Mouse (Mus musculus) bone marrow macrophage, adult 2 months (primary cell): Measurements from ENCODE around the gene Cep112. TPM values are rescaled to one million over a fixed set of nuclear protein-coding genes. Genes with fewer than 3 reads are reported as not detected.

Experiments used
- H3K27ac ChIP-seq: 2 replicates; pipeline ENCODE4 v1.5.1; 2012; ENCODE audit warnings: low read depth, low read length; ENCODE audit not compliant: insufficient read depth
- H3K4me1 ChIP-seq: 2 replicates; pipeline ENCODE4 v1.6.1; 2012; ENCODE audit warnings: low read length; ENCODE audit not compliant: control insufficient read depth, insufficient read depth
- H3K4me3 ChIP-seq: 2 replicates; pipeline ENCODE4 v1.5.1; 2012; ENCODE audit warnings: mild to moderate bottlenecking, low read length, moderate library complexity; ENCODE audit not compliant: insufficient read depth
- CTCF ChIP-seq: IDR thresholded peaks from 2 replicates; pipeline ENCODE4 v1.5.1; 2012; ENCODE audit warnings: low read depth, mild to moderate bottlenecking, low read length, moderate library complexity
- POLR2A ChIP-seq: IDR thresholded peaks from 2 replicates; pipeline ENCODE4 v1.6.1; 2012; ENCODE audit warnings: mild to moderate bottlenecking, low read depth, low read length, borderline replicate concordance
- polyA plus RNA-seq: library from polyadenylated mRNA; stranded (reverse); fragments of >200 nt; gene quantifications from 2 replicates; pipeline ENCODE4 v1.2.4, GENCODE M21; 2012; ENCODE audit not compliant: missing spikeins, insufficient read depth, insufficient read length

The Cep112 gene
- polyA plus RNA-seq, 1 experiment, result 5.0 TPM

GRCm38 (mm10) chr11:108900718-108901488 is 475.9 kb downstream of the Cep112 start:
- no peaks in the 10 kb centered on the region for H3K4me1 ChIP-seq
- no peak overlapping the region for H3K4me3 ChIP-seq
- no peak for TF ChIP-seq POLR2A
- no peak overlapping the region for H3K27ac ChIP-seq

DNA sequence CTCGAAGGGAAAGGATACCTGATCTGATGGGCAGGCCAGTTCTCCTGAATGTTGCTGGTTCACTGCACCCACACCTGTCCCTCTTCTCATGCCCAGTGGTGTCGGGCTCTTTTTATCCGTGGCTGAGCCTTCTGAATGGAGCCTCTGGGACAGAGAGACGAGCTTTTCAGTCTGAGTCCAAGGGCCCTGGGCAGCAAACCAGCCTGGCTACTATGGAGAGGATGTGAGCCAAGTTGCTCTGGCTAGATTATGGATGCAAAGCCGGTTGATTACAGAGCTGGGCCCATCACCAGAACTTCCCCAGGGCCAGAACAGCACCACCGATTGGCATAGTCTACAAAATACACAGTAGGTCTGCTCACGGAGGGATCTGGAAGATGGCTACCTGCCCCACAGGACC is 476.7 kb downstream of the Cep112 start:
- no peak for TF ChIP-seq POLR2A
- TF ChIP-seq CTCF, result no peak
- H3K4me3 ChIP-seq, result no peak overlapping the region
- H3K4me1 ChIP-seq, result no peaks in the 10 kb centered on the region
- H3K27ac ChIP-seq, result no peak overlapping the region

- H3K4me1 ChIP-seq, result no peaks in the 10 kb centered on the region
- TF ChIP-seq CTCF (no peak), POLR2A (no peak)
- no peak overlapping the region for H3K4me3 ChIP-seq
- no peak overlapping the region for H3K27ac ChIP-seq
Observed at GRCm38 (mm10) chr11:108902303-108902702, 477.3 kb downstream of the Cep112 start.

- TF ChIP-seq CTCF, result no peak
- TF ChIP-seq POLR2A, result no peak
- no peak overlapping the region for H3K27ac ChIP-seq
- no peak overlapping the region for H3K4me3 ChIP-seq
- H3K4me1 ChIP-seq, result peaks cover 4% of the 10 kb centered on the region; the same call in 1 of the 2 replicates
Observed at GRCm38 (mm10) chr11:108906590-108907254, 481.7 kb downstream of the Cep112 start.

- H3K4me3 ChIP-seq, result peak overlapping the region; percentile 29
- peaks cover 4% of the 10 kb centered on the region; the same call in 1 of the 2 replicates for H3K4me1 ChIP-seq
- no peak for TF ChIP-seq POLR2A
- TF ChIP-seq CTCF, result no peak
- H3K27ac ChIP-seq, result no peak overlapping the region
Observed at GRCm38 (mm10) chr11:108909396-108910195, 484.6 kb downstream of the Cep112 start.

Other genes starting within 250 kb of the Cep112 start
- not detected in 2 replicates for gene Apoh, start 81.8 kb upstream of the Cep112 start, polyA plus RNA-seq
- gene Prkca, start 81.3 kb upstream of the Cep112 start, polyA plus RNA-seq, result 1.0 and 1.7 TPM in 2 replicates